Mouse (Mus musculus): ENCODE measurements around the gene St6galnac5. TPM values are rescaled to one million over a fixed set of nuclear protein-coding genes. Genes with fewer than 3 reads are reported as not detected.

Gene St6galnac5
- total RNA-seq (2014; rRNA removed) (not detected in 2 replicates), polyA plus RNA-seq (2012; rRNA removed) (not detected in 2 replicates)

DNA sequence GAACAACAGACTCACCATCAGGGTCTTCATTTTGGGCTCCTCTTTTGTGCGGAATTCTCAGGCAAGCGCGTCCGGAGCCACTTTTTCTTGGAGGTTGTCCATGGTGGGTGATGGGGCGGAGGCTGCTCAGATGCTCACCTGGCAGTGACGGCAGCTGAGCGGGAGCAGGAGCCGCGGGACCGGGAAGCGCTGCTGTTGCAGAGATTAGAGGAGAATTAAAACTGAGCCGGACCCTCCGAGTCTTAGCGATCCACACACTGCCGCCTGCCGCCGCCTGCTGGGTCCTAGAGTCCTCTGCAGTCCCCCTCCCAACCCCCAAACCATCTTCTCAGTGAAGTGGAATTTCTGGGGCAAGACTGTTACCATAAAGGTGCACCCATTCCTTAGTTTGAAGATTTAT is at the start of gene St6galnac5:
St6galnac5 (minus strand) TSS at position 259 of the 400 bp plus-strand sequence.
- Histone ChIP-seq H3K27me3 (ENCODE audit: control insufficient read depth, insufficient read depth, low read length) (peaks cover 7% of the 10 kb centered on the region), H3K4me3 (ENCODE audit: insufficient read depth, low read depth, low read length) (no peak within 1 kb of the TSS), H3K36me3 (ENCODE audit: control insufficient read depth, insufficient read depth, low read length) (no peaks in the 10 kb centered on the region), H3K79me2 (ENCODE audit: control insufficient read depth, insufficient read depth, low read length) (no peaks in the 10 kb centered on the region), H3K9ac (ENCODE audit: low read depth, low read length) (no peak within 1 kb of the TSS), H3K4me1 (ENCODE audit: control insufficient read depth, insufficient read depth, low read length) (no peaks in the 10 kb centered on the region), H3K27ac (replicated peaks; ENCODE audit: insufficient read depth, low read depth, low read length) (no peak within 1 kb of the TSS)
- no peak for TF ChIP-seq CTCF (IDR thresholded peaks at IDR 0.05; ENCODE audit: low read depth, low read length)
- TF ChIP-seq POLR2A (IDR thresholded peaks at IDR 0.05; ENCODE audit: extremely low read depth, insufficient read depth, low read length): no peak
- 5% methylated on average over 17 of the region's 17 CpGs for WGBS
- no peak for DNase-seq (ENCODE audit: extremely low read depth, low read depth, low spot score)

DNA sequence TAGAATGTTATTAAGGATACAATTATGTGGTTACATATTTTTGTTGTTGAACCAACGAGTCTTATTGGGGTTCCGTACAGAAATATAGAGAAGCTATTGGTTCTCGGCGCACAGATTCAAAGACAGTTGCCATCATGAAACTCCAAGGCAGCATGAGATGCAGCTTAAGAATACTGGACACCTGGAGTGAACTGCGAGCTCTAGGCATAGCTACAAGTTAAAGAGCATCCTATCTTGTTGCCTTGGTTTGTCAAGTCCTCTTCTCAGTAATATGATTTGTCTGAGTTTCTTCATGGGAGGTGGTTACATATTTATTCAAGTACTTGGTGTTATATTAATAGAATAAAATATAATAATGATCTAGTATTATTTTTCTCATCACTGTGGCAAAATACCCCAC is 48.7 kb upstream of the St6galnac5 start:
- no peaks in the 10 kb centered on the region for H3K4me1 ChIP-seq (ENCODE audit: control insufficient read depth, insufficient read depth, low read length)
- no peaks in the 10 kb centered on the region for H3K79me2 ChIP-seq (ENCODE audit: control insufficient read depth, insufficient read depth, low read length)
- H3K27me3 ChIP-seq (ENCODE audit: control insufficient read depth, insufficient read depth, low read length): no peaks in the 10 kb centered on the region
- no peaks in the 10 kb centered on the region for H3K36me3 ChIP-seq (ENCODE audit: control insufficient read depth, insufficient read depth, low read length)
- H3K4me3 ChIP-seq (ENCODE audit: insufficient read depth, low read depth, low read length): no peak overlapping the region
- DNase-seq (ENCODE audit: extremely low read depth, low read depth, low spot score): no peak
- H3K27ac ChIP-seq (replicated peaks; ENCODE audit: insufficient read depth, low read depth, low read length): no peak overlapping the region
- no peak overlapping the region for H3K9ac ChIP-seq (ENCODE audit: low read depth, low read length)
- TF ChIP-seq CTCF (IDR thresholded peaks at IDR 0.05; ENCODE audit: low read depth, low read length): no peak
- no peak for TF ChIP-seq POLR2A (IDR thresholded peaks at IDR 0.05; ENCODE audit: extremely low read depth, insufficient read depth, low read length)
- 91% methylated on average over 5 of the region's 5 CpGs for WGBS

DNA sequence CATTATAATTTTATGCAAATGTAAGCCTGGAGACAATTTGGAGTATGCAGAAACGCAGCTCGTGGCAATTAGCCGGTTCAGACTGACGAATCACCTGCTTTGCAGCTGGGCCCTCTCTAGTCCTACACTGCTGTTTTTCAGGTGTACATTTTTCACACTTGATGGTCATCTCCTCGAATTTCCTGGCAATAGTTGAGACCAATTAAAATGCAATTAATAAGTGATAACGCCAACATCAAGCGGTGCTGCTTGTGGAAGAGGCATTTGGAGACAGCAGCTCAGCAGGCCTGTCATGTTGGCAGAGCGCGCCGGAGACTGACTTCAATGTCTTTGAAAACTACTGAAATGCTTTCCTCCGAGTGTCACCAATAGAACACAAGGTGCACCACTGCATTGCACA is 42.0 kb upstream of the St6galnac5 start:
- no peaks in the 10 kb centered on the region for H3K4me1 ChIP-seq (ENCODE audit: control insufficient read depth, insufficient read depth, low read length)
- no peaks in the 10 kb centered on the region for H3K79me2 ChIP-seq (ENCODE audit: control insufficient read depth, insufficient read depth, low read length)
- DNase-seq (ENCODE audit: extremely low read depth, low read depth, low spot score): no peak
- H3K27ac ChIP-seq (replicated peaks; ENCODE audit: insufficient read depth, low read depth, low read length): no peak overlapping the region
- H3K9ac ChIP-seq (ENCODE audit: low read depth, low read length): no peak overlapping the region
- TF ChIP-seq CTCF (IDR thresholded peaks at IDR 0.05; ENCODE audit: low read depth, low read length): no peak
- no peak for TF ChIP-seq POLR2A (IDR thresholded peaks at IDR 0.05; ENCODE audit: extremely low read depth, insufficient read depth, low read length)
- no peak overlapping the region for H3K4me3 ChIP-seq (ENCODE audit: insufficient read depth, low read depth, low read length)
- no peaks in the 10 kb centered on the region for H3K36me3 ChIP-seq (ENCODE audit: control insufficient read depth, insufficient read depth, low read length)
- no peaks in the 10 kb centered on the region for H3K27me3 ChIP-seq (ENCODE audit: control insufficient read depth, insufficient read depth, low read length)
- WGBS: 88% methylated on average over 11 of the region's 11 CpGs

DNA sequence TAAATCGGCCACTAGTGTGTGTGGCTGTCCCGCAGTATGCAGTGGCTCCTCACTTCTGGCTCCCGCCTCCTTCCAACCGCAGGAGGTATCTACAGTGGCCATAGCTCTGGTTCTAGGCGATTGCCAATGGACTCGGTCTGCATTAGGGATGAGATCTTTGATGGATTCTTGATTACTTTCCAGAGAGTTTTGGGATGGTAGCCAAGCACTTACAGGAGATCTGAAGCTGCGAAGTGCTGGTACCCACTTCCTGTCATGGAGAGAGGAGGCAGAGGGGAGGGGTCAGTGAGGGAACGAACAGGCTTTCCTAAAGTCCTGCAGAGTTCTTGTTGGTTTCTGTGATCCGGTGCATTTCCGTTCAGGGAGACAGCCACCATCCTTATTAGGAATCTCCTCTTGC is 36.0 kb upstream of the St6galnac5 start:
- H3K79me2 ChIP-seq (ENCODE audit: control insufficient read depth, insufficient read depth, low read length): no peaks in the 10 kb centered on the region
- WGBS: 77% methylated on average over 10 of the region's 10 CpGs
- no peak for TF ChIP-seq CTCF (IDR thresholded peaks at IDR 0.05; ENCODE audit: low read depth, low read length)
- no peak for TF ChIP-seq POLR2A (IDR thresholded peaks at IDR 0.05; ENCODE audit: extremely low read depth, insufficient read depth, low read length)

DNA sequence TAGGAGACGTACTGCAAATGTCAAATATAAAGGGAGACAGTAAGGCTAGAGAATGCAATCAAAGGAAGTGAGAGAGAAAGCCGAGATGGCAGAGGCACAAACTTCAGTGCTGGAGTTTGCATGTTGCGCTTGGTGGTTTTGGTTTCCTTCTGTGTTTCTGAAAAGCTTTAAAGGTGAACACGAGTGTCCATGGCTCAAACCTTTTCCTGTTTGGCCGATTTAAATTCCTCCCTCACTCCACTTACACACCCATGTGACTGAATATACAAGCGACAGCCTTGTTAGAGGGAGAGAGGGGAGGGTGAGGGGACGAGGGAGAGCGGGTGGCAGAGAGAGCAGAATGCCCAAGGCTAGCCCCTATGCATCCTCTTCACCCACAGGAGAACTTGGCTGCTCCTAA is 34.3 kb upstream of the St6galnac5 start:
- WGBS: 56% methylated on average over 8 of the region's 8 CpGs
- DNase-seq (ENCODE audit: extremely low read depth, low read depth, low spot score): no peak
- Histone ChIP-seq H3K4me3 (ENCODE audit: insufficient read depth, low read depth, low read length) (no peak overlapping the region), H3K27me3 (ENCODE audit: control insufficient read depth, insufficient read depth, low read length) (no peaks in the 10 kb centered on the region), H3K36me3 (ENCODE audit: control insufficient read depth, insufficient read depth, low read length) (no peaks in the 10 kb centered on the region), H3K4me1 (ENCODE audit: control insufficient read depth, insufficient read depth, low read length) (no peaks in the 10 kb centered on the region), H3K9ac (ENCODE audit: low read depth, low read length) (no peak overlapping the region), H3K27ac (replicated peaks; ENCODE audit: insufficient read depth, low read depth, low read length) (no peak overlapping the region), H3K79me2 (ENCODE audit: control insufficient read depth, insufficient read depth, low read length) (no peaks in the 10 kb centered on the region)
- TF ChIP-seq CTCF (IDR thresholded peaks at IDR 0.05; ENCODE audit: low read depth, low read length) (no peak), POLR2A (IDR thresholded peaks at IDR 0.05; ENCODE audit: extremely low read depth, insufficient read depth, low read length) (no peak)

More for the DNA sequence above, 36.0 kb upstream of the St6galnac5 start:
- Histone ChIP-seq H3K36me3 (ENCODE audit: control insufficient read depth, insufficient read depth, low read length) (no peaks in the 10 kb centered on the region), H3K27me3 (ENCODE audit: control insufficient read depth, insufficient read depth, low read length) (no peaks in the 10 kb centered on the region), H3K4me3 (ENCODE audit: insufficient read depth, low read depth, low read length) (no peak overlapping the region), H3K9ac (ENCODE audit: low read depth, low read length) (no peak overlapping the region), H3K4me1 (ENCODE audit: control insufficient read depth, insufficient read depth, low read length) (no peaks in the 10 kb centered on the region), H3K27ac (replicated peaks; ENCODE audit: insufficient read depth, low read depth, low read length) (no peak overlapping the region)
- no peak for DNase-seq (ENCODE audit: extremely low read depth, low read depth, low spot score)

DNA sequence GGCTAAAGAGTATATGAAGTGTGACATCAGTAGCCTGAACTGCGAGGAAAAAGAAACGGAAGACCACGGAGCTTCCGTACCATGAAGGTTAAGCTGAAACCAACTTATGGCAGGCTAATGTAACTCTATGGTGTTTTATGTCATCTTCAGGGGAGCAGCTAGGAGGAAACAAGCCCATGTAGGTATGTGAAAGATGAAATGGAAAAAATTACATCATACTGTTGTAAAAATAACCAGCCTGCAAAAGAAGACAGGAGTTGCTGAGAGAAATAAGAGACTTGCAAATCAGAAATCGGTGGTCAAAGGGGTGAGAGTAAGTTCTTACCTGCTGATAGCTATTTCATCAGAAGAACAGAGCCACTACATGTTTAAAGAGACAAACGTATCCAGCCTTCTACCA is 24.8 kb upstream of the St6galnac5 start:
- H3K36me3 ChIP-seq (ENCODE audit: control insufficient read depth, insufficient read depth, low read length): no peaks in the 10 kb centered on the region
- no peak overlapping the region for H3K4me3 ChIP-seq (ENCODE audit: insufficient read depth, low read depth, low read length)
- no peak for DNase-seq (ENCODE audit: extremely low read depth, low read depth, low spot score)
- no peaks in the 10 kb centered on the region for H3K27me3 ChIP-seq (ENCODE audit: control insufficient read depth, insufficient read depth, low read length)
- H3K9ac ChIP-seq (ENCODE audit: low read depth, low read length): no peak overlapping the region
- no peak for TF ChIP-seq POLR2A (IDR thresholded peaks at IDR 0.05; ENCODE audit: extremely low read depth, insufficient read depth, low read length)
- no peak for TF ChIP-seq CTCF (IDR thresholded peaks at IDR 0.05; ENCODE audit: low read depth, low read length)
- no peak overlapping the region for H3K27ac ChIP-seq (replicated peaks; ENCODE audit: insufficient read depth, low read depth, low read length)
- 88% methylated on average over 6 of the region's 6 CpGs for WGBS
- no peaks in the 10 kb centered on the region for H3K4me1 ChIP-seq (ENCODE audit: control insufficient read depth, insufficient read depth, low read length)
- H3K79me2 ChIP-seq (ENCODE audit: control insufficient read depth, insufficient read depth, low read length): no peaks in the 10 kb centered on the region

Data from liver, adult 2 months (tissue).